Mouse (Mus musculus) heart, embryonic 14.5 days (tissue): Measurements from ENCODE around the gene Mlx. TPM values are rescaled to one million over a fixed set of nuclear protein-coding genes. Genes with fewer than 3 reads are reported as not detected.
"Not testable (repeated sequence)": the region's sequence is repeated elsewhere in the genome, so short reads cannot be mapped to it uniquely, and the experiment has no call there.

Experiments
- ATAC-seq: fragments of 200-750 bp; cut with Nextera tagmentation; 2 replicates; pipeline ENCODE4 v1.8.0; 2017; ENCODE audit warnings: low read depth, moderate TSS enrichment; ENCODE audit not compliant: insufficient number of reproducible peaks, insufficient read depth, low FRiP score
- H3K27ac ChIP-seq, 2 experiments: fragments of 200-500 bp in 1 of 2; fragments of 300-500 bp in 1 of 2; sonication (generic) in 1 of 2; replicated peaks in 1 of 2; 2 replicates each; pipeline ENCODE4 v1.5.1; 2012 to 2014; ENCODE audit warnings: low read depth in 2 of 2, low read length in 2 of 2, control low read depth in 1 of 2, mild to moderate bottlenecking in 1 of 2, mixed read lengths in 1 of 2; ENCODE audit not compliant: control insufficient read depth in 1 of 2, insufficient read depth in 1 of 2
- H3K27me3 ChIP-seq: fragments of 300-500 bp; sonication (generic); 2 replicates; pipeline ENCODE4 v1.6.1; 2014; ENCODE audit warnings: mild to moderate bottlenecking, low read length, control low read depth; ENCODE audit not compliant: control insufficient read depth, insufficient read depth
- H3K36me3 ChIP-seq: fragments of 300-500 bp; sonication (generic); 2 replicates; pipeline ENCODE4 v1.6.1; 2014; ENCODE audit warnings: mild to moderate bottlenecking, control low read depth, low read length, mixed read lengths; ENCODE audit not compliant: control insufficient read depth, insufficient read depth
- H3K4me1 ChIP-seq, 2 experiments: fragments of 200-500 bp in 1 of 2; fragments of 300-500 bp in 1 of 2; sonication (generic) in 1 of 2; 2 replicates each; pipeline ENCODE4 v1.6.1; 2012 to 2014; ENCODE audit warnings: low read length in 2 of 2, control low read depth in 1 of 2, mixed read lengths in 1 of 2; ENCODE audit not compliant: control insufficient read depth in 2 of 2, insufficient read depth in 2 of 2
- H3K4me2 ChIP-seq: fragments of 300-500 bp; sonication (generic); 2 replicates; pipeline ENCODE4 v1.6.1; 2014; ENCODE audit warnings: mild to moderate bottlenecking, low read length
- H3K4me3 ChIP-seq, 2 experiments: fragments of 200-500 bp in 1 of 2; fragments of 300-500 bp in 1 of 2; sonication (generic) in 1 of 2; 2 replicates each; pipeline ENCODE4 v1.5.1; 2012 to 2014; ENCODE audit warnings: low read length in 2 of 2, mild to moderate bottlenecking in 2 of 2, control low read depth in 1 of 2, low read depth in 1 of 2, moderate library complexity in 1 of 2; ENCODE audit not compliant: control insufficient read depth in 1 of 2, insufficient read depth in 1 of 2
- H3K9ac ChIP-seq: fragments of 300-500 bp; sonication (generic); 2 replicates; pipeline ENCODE4 v1.6.1; 2014; ENCODE audit warnings: mild to moderate bottlenecking, low read length
- H3K9me3 ChIP-seq: fragments of 300-500 bp; sonication (generic); 2 replicates; pipeline ENCODE4 v1.6.1; 2016; ENCODE audit warnings: low read length, control low read depth; ENCODE audit not compliant: control insufficient read depth
- WGBS: fragments of 180-500 bp; shearing (Covaris S2); extraction: QIAGEN DNeasy Blood & Tissue Kit; methylation state at CpG from one replicate; pipeline ENCODE4 v1.1.7; 2014; 5-methylcytosine and 5-hydroxymethylcytosine counted together
- polyA plus RNA-seq: library from polyadenylated mRNA; unstranded; fragments of >200 nt; fragmentation: Nextera tagmentation; extraction: Ambion mirVana; gene quantifications from 2 replicates; pipeline ENCODE4 v1.2.1, GENCODE M21; 2014

Gene Mlx
- polyA plus RNA-seq, 1 experiment from 2014 or later = 32.4 TPM

DNA sequence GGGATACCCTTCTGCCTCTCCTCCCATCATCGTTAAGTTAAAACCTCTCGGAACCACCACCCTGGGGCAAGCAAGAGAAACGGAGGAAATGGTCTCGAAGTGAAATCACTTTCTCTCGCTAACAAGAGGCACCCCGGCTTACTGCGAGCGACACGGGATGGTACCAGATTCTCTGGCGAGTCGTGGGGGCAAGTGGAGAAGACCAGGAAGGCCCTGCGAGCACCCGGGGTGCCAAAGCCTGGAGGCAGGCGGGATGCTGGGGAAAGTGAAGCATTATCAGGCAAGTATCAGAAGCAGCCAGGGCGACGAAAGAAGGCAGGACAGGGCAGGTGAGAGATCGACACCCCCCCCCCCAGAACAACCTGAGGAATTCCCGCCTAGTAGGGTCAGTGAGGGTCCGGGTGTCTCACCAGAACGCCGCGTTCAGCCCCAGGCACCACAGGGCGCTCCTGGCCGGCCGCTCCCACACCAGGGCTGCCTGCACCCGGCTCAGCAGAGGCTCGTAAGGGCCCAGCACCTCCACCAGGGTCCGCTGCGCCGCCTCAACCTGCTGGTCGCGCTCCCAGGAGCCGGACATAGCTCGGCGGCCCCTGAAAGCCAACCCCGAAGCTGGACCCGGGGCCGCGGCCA, 32.2 kb downstream of the Mlx start:
- Histone ChIP-seq H3K36me3 (peaks cover 34% of the 10 kb centered on the region), H3K27me3 (no peaks in the 10 kb centered on the region), H3K9ac (peak overlapping the region; percentile 96), H3K27ac (peak overlapping the region; percentile 50 to 89), H3K9me3 (no peaks in the 10 kb centered on the region), H3K4me1 (peaks cover 5 to 32% of the 10 kb centered on the region in 2 experiments), H3K4me2 (peak overlapping the region; percentile 95), H3K4me3 (peak overlapping the region; percentile 74 to 77)
- peak; percentile 66 for ATAC-seq
- WGBS = under 1% methylated on average over 39 of the region's 39 CpGs

DNA sequence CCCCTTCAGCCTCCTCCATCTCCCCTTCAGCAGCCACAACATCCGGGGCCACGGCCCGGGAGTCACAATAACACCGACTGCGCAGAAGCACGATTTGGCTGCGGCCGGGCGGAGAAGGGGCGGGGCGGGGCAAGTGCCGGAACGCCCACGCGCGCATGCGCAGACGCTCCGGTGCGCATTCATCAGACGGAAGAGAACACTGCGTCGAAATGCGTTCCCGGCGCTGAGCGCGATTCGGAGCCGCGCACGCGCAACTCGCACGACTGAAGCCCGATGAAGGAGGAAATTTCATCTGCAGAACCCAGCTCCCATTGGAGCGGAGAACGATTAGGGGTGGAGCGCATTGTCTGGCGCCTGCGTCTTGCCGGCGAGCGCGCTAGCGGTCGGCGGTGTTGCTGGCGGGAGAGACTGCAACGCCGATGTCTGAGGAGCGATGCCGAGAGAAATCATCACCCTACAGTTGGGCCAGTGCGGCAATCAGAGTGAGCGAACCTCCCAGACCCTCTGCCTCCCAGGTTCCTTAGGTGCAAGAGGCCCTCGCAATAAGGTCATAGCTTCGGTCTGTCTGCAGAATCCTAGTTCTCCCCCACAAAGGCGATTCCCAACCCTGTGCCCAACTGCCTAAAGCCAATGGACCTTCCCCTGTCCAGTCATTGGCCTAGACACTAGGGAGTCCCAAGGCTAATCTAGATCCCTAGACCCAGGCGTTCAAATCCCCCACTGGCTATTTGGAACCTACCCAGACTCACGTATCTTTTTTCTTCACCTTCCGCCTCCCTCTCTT, 32.9 kb downstream of the Mlx start, which contains the start of the genes Retreg3 and Tubg1:
Gene Retreg3, minus strand, starts transcription at position 133 of the 784 bp plus-strand sequence.
Gene Tubg1, plus strand, starts transcription at position 178 of the 784 bp plus-strand sequence.
- under 1% methylated on average over 61 of the region's 61 CpGs for WGBS
- Histone ChIP-seq H3K9me3 (no peaks in the 10 kb centered on the region), H3K27ac (peak within 1 kb of the TSS; percentile 89 to 94), H3K27me3 (no peaks in the 10 kb centered on the region), H3K9ac (peak within 1 kb of the TSS; percentile 96), H3K36me3 (peaks cover 38% of the 10 kb centered on the region), H3K4me2 (peak within 1 kb of the TSS; percentile 95), H3K4me1 (peaks cover 5 to 32% of the 10 kb centered on the region in 2 experiments), H3K4me3 (peak within 1 kb of the TSS; percentile 77 to 82)
- ATAC-seq = peak; percentile 97

DNA sequence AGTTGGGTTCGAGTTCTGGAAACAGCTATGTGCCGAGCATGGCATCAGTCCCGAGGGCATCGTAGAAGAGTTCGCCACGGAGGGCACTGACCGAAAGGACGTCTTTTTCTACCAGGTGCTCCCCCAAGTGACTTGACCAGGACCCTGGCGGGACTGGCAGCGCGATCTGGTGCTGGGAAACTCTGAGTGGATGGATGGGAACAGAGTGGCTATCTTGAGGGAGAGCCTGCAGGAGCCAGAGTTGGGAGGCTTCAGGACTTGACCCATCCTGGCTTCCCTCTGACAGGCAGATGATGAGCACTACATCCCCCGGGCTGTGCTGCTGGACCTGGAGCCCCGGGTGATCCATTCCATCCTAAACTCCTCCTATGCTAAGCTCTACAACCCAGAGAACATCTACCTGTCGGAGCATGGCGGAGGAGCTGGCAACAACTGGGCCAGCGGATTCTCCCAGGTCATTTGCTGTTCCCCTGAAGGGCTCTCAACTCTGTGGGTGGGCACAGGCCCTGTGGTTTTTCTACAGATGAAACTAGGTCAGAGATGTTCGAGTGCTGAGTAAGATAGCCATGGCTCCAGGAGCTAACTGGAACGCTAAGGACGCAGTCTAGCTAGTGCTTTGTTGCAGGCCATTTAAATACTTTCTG, 33.6 kb downstream of the Mlx start:
- Histone ChIP-seq H3K4me1 (peaks cover 5 to 28% of the 10 kb centered on the region in 2 experiments), H3K27ac (peak overlapping the region; percentile 89 to 94), H3K27me3 (no peaks in the 10 kb centered on the region), H3K9ac (peak overlapping the region; percentile 91), H3K4me2 (peak overlapping the region; percentile 95), H3K9me3 (no peaks in the 10 kb centered on the region), H3K4me3 (peak overlapping the region; percentile 77 to 82), H3K36me3 (peaks cover 43% of the 10 kb centered on the region)
- WGBS = 21% methylated on average over 19 of the region's 19 CpGs
- no peak for ATAC-seq

DNA sequence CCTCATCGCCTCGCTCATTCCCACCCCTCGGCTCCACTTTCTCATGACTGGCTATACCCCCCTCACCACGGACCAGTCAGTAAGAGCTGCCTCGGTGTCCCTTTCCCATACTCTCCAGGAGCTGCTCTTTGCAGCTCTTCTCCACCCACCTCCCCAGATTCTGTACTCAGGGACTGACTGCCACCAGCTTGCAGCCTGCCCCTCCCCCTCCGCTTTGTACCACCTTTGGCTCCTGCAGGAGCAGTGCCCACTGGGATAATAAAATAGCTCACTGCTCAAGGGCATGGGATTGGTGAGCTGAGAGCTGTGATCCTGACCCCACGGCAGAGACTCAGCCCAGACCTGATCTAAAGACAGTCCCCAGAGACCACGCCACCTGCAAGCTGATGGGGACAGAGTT, 37.4 kb downstream of the Mlx start:
- not testable (repeated sequence) for H3K4me3 ChIP-seq, H3K9ac ChIP-seq, H3K27ac ChIP-seq, H3K4me2 ChIP-seq, H3K27me3 ChIP-seq, H3K9me3 ChIP-seq, ATAC-seq
- Histone ChIP-seq H3K36me3 (peaks cover 50% of the 10 kb centered on the region), H3K4me1 (peaks cover 3 to 11% of the 10 kb centered on the region in 2 experiments; a peak in 3 of 4 replicates)
- 94% methylated on average over 8 of the region's 8 CpGs for WGBS

DNA sequence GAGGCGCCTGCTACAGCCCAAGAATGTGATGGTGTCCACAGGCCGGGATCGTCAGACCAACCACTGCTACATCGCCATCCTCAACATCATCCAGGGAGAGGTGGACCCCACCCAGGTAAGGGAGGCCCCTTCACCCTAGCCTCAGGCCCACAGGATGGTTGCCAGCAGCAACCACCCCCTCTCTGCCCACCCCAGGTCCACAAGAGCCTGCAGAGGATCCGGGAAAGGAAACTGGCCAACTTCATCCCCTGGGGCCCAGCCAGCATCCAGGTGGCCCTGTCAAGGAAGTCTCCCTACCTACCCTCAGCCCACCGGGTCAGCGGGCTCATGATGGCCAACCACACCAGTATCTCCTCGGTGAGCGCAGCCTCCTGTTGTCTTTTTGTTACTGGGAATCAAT, 37.9 kb downstream of the Mlx start:
- Histone ChIP-seq H3K36me3 (peaks cover 50% of the 10 kb centered on the region), H3K4me1 (peaks cover 3 to 13% of the 10 kb centered on the region in 2 experiments)
- H3K4me2 ChIP-seq, H3K9ac ChIP-seq, H3K9me3 ChIP-seq, H3K27ac ChIP-seq, H3K27me3 ChIP-seq, ATAC-seq, H3K4me3 ChIP-seq: not testable (repeated sequence)
- 88% methylated on average over 8 of the region's 9 CpGs for WGBS

DNA sequence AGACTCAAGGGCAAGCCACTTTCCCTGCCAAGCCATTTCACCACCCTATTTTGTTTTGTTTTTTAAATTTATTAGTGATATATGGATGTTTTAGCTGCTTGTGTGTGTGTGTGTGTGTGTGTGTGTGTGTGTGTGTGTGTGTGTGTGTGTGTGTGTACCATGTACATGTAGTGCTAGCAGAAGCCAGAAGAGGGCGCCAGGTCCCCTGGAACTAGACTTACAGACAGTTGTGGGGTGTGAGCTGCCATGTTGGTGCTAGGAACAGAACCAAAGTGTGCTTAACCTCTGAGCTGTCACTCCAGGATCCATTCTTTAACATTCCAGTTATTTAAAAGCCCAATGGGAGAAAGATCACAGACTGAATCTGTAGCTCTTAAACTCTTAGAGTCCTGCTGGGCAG, 40.0 kb downstream of the Mlx start:
- no peak overlapping the region for H3K4me2 ChIP-seq

DNA sequence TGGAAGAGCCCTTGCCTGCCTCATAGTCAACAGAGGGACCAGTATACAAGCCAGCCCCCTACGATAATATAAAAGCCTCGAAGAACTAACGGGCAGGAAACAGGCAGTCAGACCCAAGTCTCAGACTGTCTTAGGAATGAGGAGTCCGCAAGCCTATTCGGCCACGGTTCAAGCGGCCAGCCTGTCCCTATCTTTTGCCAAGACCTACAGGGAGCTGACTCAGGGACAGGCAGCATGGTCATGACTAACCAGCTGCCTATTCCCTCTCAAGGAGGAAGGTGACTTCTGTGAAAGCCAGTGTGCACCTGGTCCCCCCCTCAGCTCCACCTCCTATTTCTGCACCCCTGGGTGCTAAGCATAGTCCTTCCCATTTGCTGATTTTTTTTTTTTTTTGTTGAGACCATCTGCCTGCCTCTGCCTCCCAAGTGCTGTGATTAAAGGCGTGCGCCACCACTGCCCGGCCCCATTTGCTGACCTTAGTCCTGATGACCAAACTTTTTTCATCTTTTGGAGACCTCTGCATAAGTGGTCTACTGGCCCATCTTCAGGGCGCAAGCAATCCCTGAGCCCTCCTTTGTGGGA, 42.0 kb downstream of the Mlx start:
- no peak for ATAC-seq
- H3K4me2 ChIP-seq = no peak overlapping the region
- H3K9ac ChIP-seq = no peak overlapping the region
- peak overlapping the region in 1 of 2 experiments; percentile 50; a peak in 1 of 4 replicates for H3K27ac ChIP-seq
- no peaks in the 10 kb centered on the region for H3K27me3 ChIP-seq
- H3K4me1 ChIP-seq = peaks cover 11 to 15% of the 10 kb centered on the region in 2 experiments; a peak in 3 of 4 replicates
- no peak overlapping the region for H3K4me3 ChIP-seq
- WGBS = 78% methylated on average over 11 of the region's 11 CpGs
- peaks cover 24% of the 10 kb centered on the region for H3K36me3 ChIP-seq
- H3K9me3 ChIP-seq = no peaks in the 10 kb centered on the region

More for the DNA sequence above, 40.0 kb downstream of the Mlx start:
- Histone ChIP-seq H3K27ac (no peak overlapping the region), H3K9me3 (no peaks in the 10 kb centered on the region), H3K4me3 (no peak overlapping the region), H3K9ac (no peak overlapping the region), H3K27me3 (no peaks in the 10 kb centered on the region), H3K36me3 (peaks cover 44% of the 10 kb centered on the region), H3K4me1 (peaks cover 11 to 15% of the 10 kb centered on the region in 2 experiments; a peak in 3 of 4 replicates)
- ATAC-seq = no peak
- WGBS = 67% methylated on average over 1 of the region's 1 CpGs
